Mouse (Mus musculus) megakaryocyte progenitor cell, adult 5-6 weeks (primary cell): ENCODE measurements around the gene Grn. TPM values are rescaled to one million over a fixed set of nuclear protein-coding genes. Genes with fewer than 3 reads are reported as not detected.

Experiments
- ATAC-seq: replicated peaks from 2 replicates; pipeline ENCODE4 v1.8.0; 2016; ENCODE audit warnings: mild to moderate bottlenecking, moderate TSS enrichment, inconsistent platforms; ENCODE audit not compliant: poor library complexity
- total RNA-seq, 2 experiments: library from RNA; stranded (forward) in 1 of 2; stranded (reverse) in 1 of 2; fragments of 157-497, 149-512 nt in 1 of 2; fragments of 200-1000 nt in 1 of 2; gene quantifications; 2 replicates each; pipeline versions ENCODE4 v1.2.3 to v1.2.4; 2015 to 2017

Grn gene
- total RNA-seq, 2 experiments from 2014 or later = 45.4 to 119 TPM

DNA sequence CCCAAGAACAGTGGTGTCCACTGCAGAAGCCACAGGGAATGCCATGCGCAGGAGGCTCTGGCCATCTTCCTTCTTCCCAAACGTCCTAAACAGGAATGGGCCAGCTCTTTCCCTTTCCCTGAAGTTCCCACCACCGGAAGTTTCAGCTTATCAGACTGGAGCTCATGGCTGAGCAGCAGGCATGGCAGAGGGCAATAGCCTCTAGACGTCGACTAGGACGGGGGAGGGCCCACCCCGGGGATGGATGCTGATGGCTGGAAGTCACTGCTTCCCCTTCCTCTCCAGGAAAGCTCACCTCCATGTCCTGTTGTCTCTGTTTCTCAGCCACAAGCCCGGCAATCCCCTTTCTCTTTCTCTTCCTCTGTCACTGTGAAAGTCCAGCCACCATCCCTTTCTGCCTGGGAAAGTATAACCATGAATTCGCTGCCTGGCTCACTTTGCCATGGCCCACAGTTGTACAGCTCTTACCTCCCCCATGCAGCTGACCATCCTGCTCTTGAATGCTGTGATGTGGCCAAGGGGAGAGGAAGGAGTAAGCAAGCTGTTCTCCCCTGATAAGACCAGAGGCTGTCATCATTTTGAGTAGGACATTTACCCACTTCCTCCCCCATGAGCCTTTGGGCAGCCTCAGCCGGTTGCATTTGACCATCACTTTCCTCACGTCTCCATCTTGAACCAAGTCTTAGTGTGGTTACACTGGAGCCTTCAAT, 39.7 kb downstream of the Grn start, which contains the start of gene Itga2b:
Itga2b (minus strand) TSS at position 475 of the 710 bp plus-strand sequence.
- peak; percentile 58 for ATAC-seq

DNA sequence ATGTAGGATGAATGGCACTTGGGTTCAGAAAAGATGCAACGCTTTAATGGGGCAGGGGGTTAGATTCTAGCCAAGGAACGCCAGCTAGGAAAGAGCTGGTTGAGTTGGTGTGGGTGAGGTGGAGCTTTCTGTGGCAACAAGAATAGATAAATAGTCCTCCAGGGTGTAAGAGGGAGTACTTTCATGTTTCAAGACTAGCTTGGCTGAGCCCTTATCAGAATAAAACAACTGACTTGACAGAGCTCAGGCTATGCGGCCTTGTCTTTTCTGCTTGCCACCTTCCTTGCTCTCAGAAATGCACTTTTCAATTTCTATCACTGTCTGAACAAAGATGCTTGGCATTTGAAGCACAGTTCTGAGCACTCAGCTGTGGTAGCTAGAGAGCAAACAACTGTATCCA, 44.9 kb downstream of the Grn start:
- ATAC-seq = peak; percentile 67

DNA sequence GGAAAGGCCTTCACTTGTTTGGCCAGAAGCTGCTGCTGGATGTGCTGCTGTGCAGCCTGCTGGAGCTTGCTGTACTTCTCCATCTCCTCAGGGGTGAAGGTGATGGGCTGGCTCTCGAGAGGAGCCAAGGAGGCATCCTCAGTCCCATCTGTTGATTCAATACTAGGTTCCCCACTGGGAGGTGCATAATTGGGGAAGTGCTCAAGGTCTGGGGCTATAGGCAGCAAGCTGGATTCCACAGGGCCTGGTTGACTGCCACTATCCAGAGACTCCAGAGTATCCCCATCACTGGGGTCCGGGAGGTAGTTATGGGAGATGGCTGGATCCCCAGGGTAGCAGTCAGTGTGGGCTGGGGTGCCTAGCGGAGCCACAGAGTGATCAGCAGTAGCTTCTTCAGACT, 48.6 kb downstream of the Grn start:
- ATAC-seq = no peak

GRCm38 (mm10) chr11:102479581-102479980, 49.5 kb downstream of the Grn start:
- ATAC-seq = no peak

GRCm38 (mm10) chr11:102480111-102480510, 50.0 kb downstream of the Grn start:
- ATAC-seq = no peak

- no peak for ATAC-seq
Measured at GRCm38 (mm10) chr11:102480897-102481296, 50.8 kb downstream of the Grn start.

GRCm38 (mm10) chr11:102481779-102482178, 51.7 kb downstream of the Grn start:
- ATAC-seq = no peak

Other genes starting within 250 kb of the Grn start
- gene Lsm12, start 245.0 kb upstream of the Grn start, total RNA-seq (2015) = 127 and 133 TPM in 2 replicates
- gene Lsm12, start 245.0 kb upstream of the Grn start, total RNA-seq (2017) = 67.8 and 79.1 TPM in 2 replicates
- 106 and 144 TPM in 2 replicates for gene G6pc3, start 240.7 kb upstream of the Grn start, total RNA-seq (2015)
- 61.8 and 65.0 TPM in 2 replicates for gene G6pc3, start 240.7 kb upstream of the Grn start, total RNA-seq (2017)
- gene Hdac5, start 200.1 kb upstream of the Grn start, total RNA-seq (2015) = 18.6 and 20.6 TPM in 2 replicates
- gene Hdac5, start 200.1 kb upstream of the Grn start, total RNA-seq (2017) = 18.7 and 22.1 TPM in 2 replicates
- 20.7 and 21.1 TPM in 2 replicates for gene BC030867, start 181.4 kb upstream of the Grn start, total RNA-seq (2015)
- gene BC030867, start 181.4 kb upstream of the Grn start, total RNA-seq (2017) = 5.9 and 6.7 TPM in 2 replicates
- 1.5 and 2.0 TPM in 2 replicates for gene Asb16, start 161.6 kb upstream of the Grn start, total RNA-seq (2015)
- 0.54 and 0.58 TPM in 2 replicates for gene Asb16, start 161.6 kb upstream of the Grn start, total RNA-seq (2017)
- 15.3 and 16.3 TPM in 2 replicates for gene Tmub2, start 145.4 kb upstream of the Grn start, total RNA-seq (2015)
- gene Tmub2, start 145.4 kb upstream of the Grn start, total RNA-seq (2017) = 21.4 and 24.8 TPM in 2 replicates
- 19.0 and 19.1 TPM in 2 replicates for gene Atxn7l3, start 133.7 kb upstream of the Grn start, total RNA-seq (2015)
- 19.5 and 25.6 TPM in 2 replicates for gene Atxn7l3, start 133.7 kb upstream of the Grn start, total RNA-seq (2017)
- 31.7 and 34.1 TPM in 2 replicates for gene Ubtf, start 110.6 kb upstream of the Grn start, total RNA-seq (2015)
- 131 and 155 TPM in 2 replicates for gene Ubtf, start 110.6 kb upstream of the Grn start, total RNA-seq (2017)
- 1.1 and 2.0 TPM in 2 replicates for gene Slc4a1, start 64.1 kb upstream of the Grn start, total RNA-seq (2015)
- 0.61 and 0.62 TPM in 2 replicates for gene Slc4a1, start 64.1 kb upstream of the Grn start, total RNA-seq (2017)
- not detected in 2 replicates for gene Rundc3a, start 36.9 kb upstream of the Grn start, total RNA-seq (2015)
- gene Rundc3a, start 36.9 kb upstream of the Grn start, total RNA-seq (2017) = not detected in 2 replicates
- 95.5 and 124 TPM in 2 replicates for gene Slc25a39, start 22.4 kb upstream of the Grn start, total RNA-seq (2015)
- gene Slc25a39, start 22.4 kb upstream of the Grn start, total RNA-seq (2017) = 48.7 and 52.7 TPM in 2 replicates
- gene Fam171a2, start 17.4 kb downstream of the Grn start, total RNA-seq (2015) = 0.05 and 0.07 TPM in 2 replicates
- 0.04 and 0.24 TPM in 2 replicates for gene Fam171a2, start 17.4 kb downstream of the Grn start, total RNA-seq (2017)
- 5.3 and 6.4 TPM in 2 replicates for gene Itga2b, start 39.8 kb downstream of the Grn start, total RNA-seq (2015)
- 14.2 and 22.3 TPM in 2 replicates for gene Itga2b, start 39.8 kb downstream of the Grn start, total RNA-seq (2017)
- 18.1 and 24.4 TPM in 2 replicates for gene Gpatch8, start 126.1 kb downstream of the Grn start, total RNA-seq (2015)
- 17.4 and 23.5 TPM in 2 replicates for gene Gpatch8, start 126.1 kb downstream of the Grn start, total RNA-seq (2017)
- gene Gm11627, start 149.1 kb downstream of the Grn start, total RNA-seq (2015) = not detected in 2 replicates
- gene Gm11627, start 149.1 kb downstream of the Grn start, total RNA-seq (2017) = not detected in 2 replicates
- not detected in 2 replicates for gene Fzd2, start 174.1 kb downstream of the Grn start, total RNA-seq (2015)
- not detected in 2 replicates for gene Fzd2, start 174.1 kb downstream of the Grn start, total RNA-seq (2017)
- not detected in 2 replicates for gene Meioc, start 233.4 kb downstream of the Grn start, total RNA-seq (2015)
- not detected in 2 replicates for gene Meioc, start 233.4 kb downstream of the Grn start, total RNA-seq (2017)